Mouse (Mus musculus) midbrain, embryonic 12.5 days (tissue): ENCODE measurements around the gene Crtap. TPM values are rescaled to one million over a fixed set of nuclear protein-coding genes. Genes with fewer than 3 reads are reported as not detected.

ENCODE experiments used
- ATAC-seq: fragments of 200-750 bp; cut with Nextera tagmentation; 2 replicates; pipeline ENCODE4 v1.8.0; 2017; ENCODE audit warnings: low read depth, moderate TSS enrichment, moderate library complexity; ENCODE audit not compliant: low FRiP score
- H3K27ac ChIP-seq: fragments of 300-500 bp; sonication (generic); replicated peaks from 2 replicates; pipeline ENCODE4 v1.5.1; 2016; ENCODE audit warnings: mild to moderate bottlenecking
- H3K27me3 ChIP-seq: fragments of 300-500 bp; sonication (generic); 2 replicates; pipeline ENCODE4 v1.6.1; 2016; ENCODE audit warnings: mild to moderate bottlenecking
- H3K36me3 ChIP-seq: fragments of 300-500 bp; sonication (generic); 2 replicates; pipeline ENCODE4 v1.6.1; 2016
- H3K4me1 ChIP-seq: fragments of 300-500 bp; sonication (generic); 2 replicates; pipeline ENCODE4 v1.6.1; 2016
- H3K4me2 ChIP-seq: fragments of 300-500 bp; sonication (generic); replicated peaks from 2 replicates; pipeline ENCODE4 v1.6.1; 2016; ENCODE audit warnings: mild to moderate bottlenecking, moderate library complexity
- H3K4me3 ChIP-seq: fragments of 300-500 bp; sonication (generic); 2 replicates; pipeline ENCODE4 v1.5.1; 2016; ENCODE audit warnings: mild to moderate bottlenecking
- H3K9ac ChIP-seq: fragments of 300-500 bp; sonication (generic); replicated peaks from 2 replicates; pipeline ENCODE4 v1.6.1; 2016; ENCODE audit warnings: mild to moderate bottlenecking, moderate library complexity
- H3K9me3 ChIP-seq: fragments of 300-500 bp; sonication (generic); 2 replicates; pipeline ENCODE4 v1.6.1; 2016; ENCODE audit warnings: mild to moderate bottlenecking
- WGBS: fragments of 180-500 bp; shearing (Covaris S2); methylation state at CpG from one replicate; pipeline ENCODE4 v1.1.7; 2016; 5-methylcytosine and 5-hydroxymethylcytosine counted together
- polyA plus RNA-seq: library from polyadenylated mRNA; unstranded; fragments of >200 nt; fragmentation: Nextera tagmentation; extraction: Ambion mirVana; gene quantifications from 2 replicates; pipeline ENCODE4 v1.2.1, GENCODE M21; 2016

The Crtap gene
- 40.0 and 48.3 TPM in 2 replicates for polyA plus RNA-seq

DNA sequence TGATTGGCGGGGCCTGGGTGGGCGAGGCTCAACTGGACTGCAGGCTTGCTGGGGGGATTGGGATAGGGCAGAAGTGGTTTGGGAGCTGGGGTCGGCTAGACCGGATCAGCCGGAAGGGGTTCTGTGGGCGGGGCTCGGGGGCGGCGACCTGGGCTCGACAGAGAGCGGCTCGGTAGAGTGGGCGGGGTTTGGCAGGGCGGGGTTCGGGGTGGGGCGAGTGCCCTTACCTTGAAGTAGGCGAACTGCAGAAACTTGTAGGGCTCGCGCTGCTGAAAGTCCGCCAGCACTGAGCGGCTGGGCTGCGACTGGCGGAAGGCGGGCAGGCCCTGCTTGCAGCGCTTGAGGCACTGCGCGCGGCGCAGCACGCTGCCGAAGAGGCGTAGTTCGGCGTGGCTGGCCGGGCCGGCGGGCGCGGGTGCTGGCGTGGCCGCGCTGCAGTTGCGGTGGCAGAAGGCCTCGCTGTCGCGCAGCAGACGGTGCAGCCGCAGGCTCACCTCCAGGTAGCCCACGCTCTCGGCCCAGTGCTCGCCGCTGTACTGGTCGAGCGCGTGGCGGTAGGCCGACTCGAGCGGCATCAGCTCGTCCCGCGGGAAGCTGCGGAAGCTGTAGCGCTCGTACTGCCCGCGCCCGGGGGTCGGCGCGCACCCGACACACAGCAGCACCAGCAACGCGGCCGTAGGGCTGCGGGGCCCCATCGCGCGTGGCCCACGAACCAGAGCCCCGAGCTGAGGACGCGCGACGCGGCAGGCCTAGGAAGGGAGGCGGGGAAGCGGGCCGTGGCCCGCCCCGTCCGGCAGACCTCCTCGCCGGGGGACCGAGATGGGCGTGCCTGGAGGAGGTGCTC, at the start of gene Crtap:
Crtap (minus strand) TSS at position 771 of the 844 bp plus-strand sequence.
- peak within 1 kb of the TSS; percentile 72 for H3K9ac ChIP-seq
- ATAC-seq, result peak; percentile 83
- H3K4me1 ChIP-seq, result no peaks in the 10 kb centered on the region; the same call in 1 of the 2 replicates
- H3K27ac ChIP-seq, result peak within 1 kb of the TSS; percentile 39; the same call in 1 of the 2 replicates
- no peaks in the 10 kb centered on the region; the same call in 1 of the 2 replicates for H3K27me3 ChIP-seq
- no peaks in the 10 kb centered on the region for H3K9me3 ChIP-seq
- peak within 1 kb of the TSS; percentile 77 for H3K4me3 ChIP-seq
- peak within 1 kb of the TSS; percentile 94 for H3K4me2 ChIP-seq
- H3K36me3 ChIP-seq, result no peaks in the 10 kb centered on the region
- WGBS, result under 1% methylated on average over 89 of the region's 96 CpGs

DNA sequence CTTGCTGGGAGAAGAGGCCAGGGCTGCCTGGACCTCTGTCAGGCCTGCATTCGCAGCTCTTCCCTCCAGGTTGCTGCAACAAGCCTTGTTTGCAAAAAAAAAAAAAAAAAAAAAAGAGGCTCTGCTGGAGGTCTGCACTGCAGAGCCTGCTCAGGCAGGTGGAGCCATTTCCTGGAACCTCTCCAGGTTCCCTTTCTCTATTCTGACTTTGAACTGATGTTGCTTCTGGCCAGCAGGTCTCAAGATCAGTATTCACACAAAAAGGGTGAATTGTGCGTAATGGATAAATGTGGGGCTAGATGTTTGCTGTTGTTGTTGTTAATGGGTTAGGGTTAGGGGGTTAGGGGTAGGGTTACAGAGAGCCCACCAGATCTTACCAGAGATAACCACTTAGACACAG, 45.2 kb upstream of the Crtap start:
- ATAC-seq, result no peak
- 92% methylated on average over 2 of the region's 2 CpGs for WGBS

GRCm38 (mm10) chr9:114428103-114428834, 37.8 kb upstream of the Crtap start:
- H3K27ac ChIP-seq, result no peak overlapping the region
- peaks cover 26% of the 10 kb centered on the region for H3K36me3 ChIP-seq
- no peaks in the 10 kb centered on the region for H3K4me1 ChIP-seq
- H3K4me2 ChIP-seq, result no peak overlapping the region
- WGBS, result 86% methylated on average over 12 of the region's 12 CpGs
- no peak overlapping the region for H3K4me3 ChIP-seq
- peaks cover 4% of the 10 kb centered on the region; the same call in 1 of the 2 replicates for H3K9me3 ChIP-seq
- H3K27me3 ChIP-seq, result no peaks in the 10 kb centered on the region
- no peak for ATAC-seq
- no peak overlapping the region for H3K9ac ChIP-seq

More for the DNA sequence above, 45.2 kb upstream of the Crtap start:
- Histone ChIP-seq H3K36me3 (peaks cover 19% of the 10 kb centered on the region; the same call in 1 of the 2 replicates), H3K4me3 (no peak overlapping the region), H3K4me2 (no peak overlapping the region), H3K4me1 (no peaks in the 10 kb centered on the region), H3K27me3 (no peaks in the 10 kb centered on the region), H3K9ac (no peak overlapping the region), H3K9me3 (peaks cover 11% of the 10 kb centered on the region), H3K27ac (no peak overlapping the region)

- H3K27ac ChIP-seq, result no peak overlapping the region
- peaks cover 4% of the 10 kb centered on the region; the same call in 1 of the 2 replicates for H3K9me3 ChIP-seq
- no peaks in the 10 kb centered on the region for H3K4me1 ChIP-seq
- no peaks in the 10 kb centered on the region for H3K27me3 ChIP-seq
- no peak overlapping the region for H3K9ac ChIP-seq
- ATAC-seq, result no peak
- 91% methylated on average over 8 of the region's 8 CpGs for WGBS
- H3K4me3 ChIP-seq, result no peak overlapping the region
- peaks cover 18% of the 10 kb centered on the region for H3K36me3 ChIP-seq
- H3K4me2 ChIP-seq, result no peak overlapping the region
Measured at GRCm38 (mm10) chr9:114427425-114427824, 37.0 kb upstream of the Crtap start.

GRCm38 (mm10) chr9:114426201-114426600, 35.7 kb upstream of the Crtap start:
- peaks cover 4% of the 10 kb centered on the region; the same call in 1 of the 2 replicates for H3K9me3 ChIP-seq
- H3K27me3 ChIP-seq, result no peaks in the 10 kb centered on the region
- H3K4me1 ChIP-seq, result no peaks in the 10 kb centered on the region
- ATAC-seq, result no peak
- H3K4me3 ChIP-seq, result no peak overlapping the region
- no peak overlapping the region for H3K27ac ChIP-seq
- peaks cover 16% of the 10 kb centered on the region for H3K36me3 ChIP-seq
- H3K4me2 ChIP-seq, result no peak overlapping the region
- H3K9ac ChIP-seq, result no peak overlapping the region
- 95% methylated on average over 5 of the region's 5 CpGs for WGBS

DNA sequence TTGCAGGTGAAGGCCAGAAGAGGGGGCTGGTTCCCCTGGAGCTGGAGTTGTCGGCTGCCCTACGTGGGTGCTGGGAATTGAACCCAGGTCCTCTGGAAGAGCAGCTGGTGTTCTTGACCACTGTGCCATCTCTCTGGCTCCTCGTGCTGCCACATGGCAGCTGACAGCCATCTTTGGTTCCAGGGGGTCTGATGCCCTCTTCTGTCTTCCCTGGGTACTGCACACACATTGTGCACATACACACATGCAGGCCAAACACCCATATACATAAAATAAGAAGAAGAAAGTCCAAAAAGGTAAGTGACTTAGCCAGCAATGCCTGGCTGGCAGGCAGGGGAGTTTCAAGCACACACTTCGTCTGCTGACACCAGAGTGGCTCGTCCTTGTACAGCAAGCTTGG, 35.1 kb upstream of the Crtap start:
- peaks cover 13% of the 10 kb centered on the region for H3K36me3 ChIP-seq
- WGBS, result 96% methylated on average over 5 of the region's 5 CpGs

GRCm38 (mm10) chr9:114421797-114422196, 31.3 kb upstream of the Crtap start:
- Histone ChIP-seq H3K9me3 (peaks cover 4% of the 10 kb centered on the region; the same call in 1 of the 2 replicates), H3K9ac (no peak overlapping the region), H3K4me3 (no peak overlapping the region), H3K4me2 (no peak overlapping the region), H3K4me1 (no peaks in the 10 kb centered on the region), H3K27me3 (no peaks in the 10 kb centered on the region), H3K36me3 (peaks cover 13% of the 10 kb centered on the region), H3K27ac (no peak overlapping the region)
- ATAC-seq, result no peak
- 95% methylated on average over 7 of the region's 7 CpGs for WGBS

More for the DNA sequence above, 35.1 kb upstream of the Crtap start:
- no peak overlapping the region for H3K4me3 ChIP-seq
- no peak overlapping the region for H3K9ac ChIP-seq
- no peaks in the 10 kb centered on the region for H3K27me3 ChIP-seq
- no peak overlapping the region for H3K4me2 ChIP-seq
- H3K4me1 ChIP-seq, result no peaks in the 10 kb centered on the region
- peaks cover 4% of the 10 kb centered on the region; the same call in 1 of the 2 replicates for H3K9me3 ChIP-seq
- no peak for ATAC-seq
- no peak overlapping the region for H3K27ac ChIP-seq

GRCm38 (mm10) chr9:114421045-114421444, 30.6 kb upstream of the Crtap start:
- ATAC-seq, result no peak
- no peak overlapping the region for H3K27ac ChIP-seq
- no peak overlapping the region for H3K4me2 ChIP-seq
- H3K27me3 ChIP-seq, result no peaks in the 10 kb centered on the region
- H3K9ac ChIP-seq, result no peak overlapping the region
- peaks cover 12% of the 10 kb centered on the region for H3K36me3 ChIP-seq
- no peaks in the 10 kb centered on the region for H3K4me1 ChIP-seq
- 77% methylated on average over 3 of the region's 3 CpGs for whole genome bisulfite sequencing
- no peak overlapping the region for H3K4me3 ChIP-seq
- H3K9me3 ChIP-seq, result peaks cover 4% of the 10 kb centered on the region; the same call in 1 of the 2 replicates

- no peaks in the 10 kb centered on the region for H3K4me1 ChIP-seq
- no peak overlapping the region for H3K9ac ChIP-seq
- 82% methylated on average over 8 of the region's 8 CpGs for WGBS
- no peak overlapping the region for H3K27ac ChIP-seq
- no peak for ATAC-seq
- H3K9me3 ChIP-seq, result peaks cover 2% of the 10 kb centered on the region; the same call in 1 of the 2 replicates
- H3K27me3 ChIP-seq, result no peaks in the 10 kb centered on the region
- no peak overlapping the region for H3K4me2 ChIP-seq
- H3K4me3 ChIP-seq, result no peak overlapping the region
- H3K36me3 ChIP-seq, result peaks cover 6% of the 10 kb centered on the region
Measured at GRCm38 (mm10) chr9:114420443-114420842, 30.0 kb upstream of the Crtap start.

DNA sequence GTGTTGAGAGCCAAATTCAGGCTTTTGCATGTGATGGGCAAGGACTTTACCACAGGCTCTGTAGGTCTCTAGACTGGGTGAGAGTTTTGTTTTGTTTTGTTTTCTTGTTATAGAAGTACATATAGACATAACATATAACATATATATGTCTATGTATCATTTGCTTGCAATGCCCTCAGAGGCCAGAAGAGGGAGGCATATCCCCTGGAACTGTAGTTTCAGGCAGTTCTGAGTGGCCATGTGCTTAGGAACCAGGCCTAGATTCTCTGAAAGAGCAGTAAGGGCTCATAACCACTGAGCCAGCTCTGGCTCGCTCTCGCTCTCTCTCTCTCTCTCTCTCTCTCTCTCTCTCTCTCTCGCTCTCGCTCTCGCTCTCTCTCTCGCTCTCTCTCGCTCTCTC, 27.7 kb upstream of the Crtap start:
- ATAC-seq, result no peak
- WGBS, result 82% methylated on average over 7 of the region's 7 CpGs

GRCm38 (mm10) chr9:114416646-114417517, 26.4 kb upstream of the Crtap start:
- H3K36me3 ChIP-seq, result 0 out of 2 replicates have a peak, but pooled peaks cover 4% of the 10 kb centered on the region
- ATAC-seq, result no peak
- H3K9me3 ChIP-seq, result no peaks in the 10 kb centered on the region
- WGBS, result 92% methylated on average over 21 of the region's 21 CpGs
- no peak overlapping the region for H3K4me3 ChIP-seq
- H3K4me2 ChIP-seq, result no peak overlapping the region
- no peak overlapping the region for H3K27ac ChIP-seq
- H3K4me1 ChIP-seq, result no peaks in the 10 kb centered on the region
- H3K27me3 ChIP-seq, result no peaks in the 10 kb centered on the region
- H3K9ac ChIP-seq, result no peak overlapping the region

More for the DNA sequence above, 27.7 kb upstream of the Crtap start:
- no peaks in the 10 kb centered on the region for H3K4me1 ChIP-seq
- H3K4me2 ChIP-seq, result no peak overlapping the region
- no peak overlapping the region for H3K27ac ChIP-seq
- H3K27me3 ChIP-seq, result no peaks in the 10 kb centered on the region
- H3K9ac ChIP-seq, result no peak overlapping the region
- H3K9me3 ChIP-seq, result no peaks in the 10 kb centered on the region
- H3K36me3 ChIP-seq, result 0 out of 2 replicates have a peak, but pooled peaks cover 4% of the 10 kb centered on the region
- H3K4me3 ChIP-seq, result no peak overlapping the region
